Mouse (Mus musculus) heart, adult 2 months (tissue): Measurements from ENCODE around the gene Hspb8.

Experiments
- CTCF ChIP-seq: fragments of 200-600 bp; IDR thresholded peaks from 2 replicates; pipeline ENCODE4 v1.8.1; 2022; ENCODE audit warnings: antibody characterized with exemption, mild to moderate bottlenecking, moderate library complexity
- EP300 ChIP-seq: fragments of 200-500 bp; IDR thresholded peaks from 2 replicates; pipeline ENCODE4 v1.6.1; 2011; ENCODE audit warnings: low read depth, low read length, control low read depth; ENCODE audit not compliant: insufficient read depth

GRCm38 (mm10) chr5:116409689-116410590 is 12.7 kb downstream of the Hspb8 start:
- TF ChIP-seq EP300 (no peak), CTCF (no peak)
